Mouse (Mus musculus): Measurements from ENCODE around the gene Zswim3.

DNA sequence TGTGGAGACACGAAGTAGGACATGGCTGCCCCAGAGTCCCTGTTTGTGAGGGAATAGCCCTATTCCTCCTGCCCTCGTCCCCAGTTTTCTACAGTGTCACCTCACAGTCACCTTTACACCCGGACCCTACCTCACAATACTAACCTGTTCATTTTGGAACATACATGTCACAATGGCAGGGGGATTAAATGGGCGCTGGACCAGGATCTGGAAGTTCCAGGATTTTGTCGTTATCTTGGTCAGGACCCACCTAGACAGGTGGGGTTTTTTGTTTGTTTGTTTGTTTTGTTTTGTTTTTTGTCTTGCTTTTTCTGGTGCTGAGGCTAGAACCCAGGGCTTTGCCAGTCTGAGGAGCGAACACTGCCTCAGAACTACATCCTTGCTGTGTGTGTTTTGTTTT, 23.5 kb downstream of the Zswim3 start, which contains the start of gene Spata25:
- no peak for TF ChIP-seq CTCF (IDR thresholded peaks at IDR 0.05; ENCODE audit: extremely low read depth, insufficient read depth, insufficient read length, insufficient replicate concordance)
- TF ChIP-seq POLR2A (IDR thresholded peaks at IDR 0.05; ENCODE audit: low read depth, low read length), result no peak

Data from spleen, adult 2 months (tissue).